Mouse (Mus musculus): ENCODE measurements around the gene Ppp6r3. TPM values are rescaled to one million over a fixed set of nuclear protein-coding genes. Genes with fewer than 3 reads are reported as not detected.

The Ppp6r3 gene
- total and polyA plus RNA-seq, 3 experiments, result 84.7 to 115 (median 105) TPM

GRCm38 (mm10) chr19:3550101-3550500, 25.4 kb downstream of the Ppp6r3 start:
- Histone ChIP-seq H3K36me3 (replicated peaks) (peaks cover 25% of the 10 kb centered on the region), H3K9me3 (replicated peaks) (no peaks in the 10 kb centered on the region), H3K4me3 (ENCODE audit: low read depth, low read length) (no peak overlapping the region), H3K4me1 (ENCODE audit: insufficient read depth, low read depth, low read length) (peaks cover 4% of the 10 kb centered on the region; the same call in 1 of the 2 replicates), H3K27me3 (ENCODE audit: insufficient read depth, low read length) (no peaks in the 10 kb centered on the region)
- TF ChIP-seq GATA2 (IDR thresholded peaks at IDR 0.05; ENCODE audit: borderline replicate concordance, low read depth, low read length) (no peak), TAL1 (conservative IDR thresholded peaks at IDR 0.05; ENCODE audit: low read depth, low read length) (no peak), POLR2AphosphoS5 (IDR thresholded peaks at IDR 0.05; ENCODE audit: insufficient replicate concordance, low read depth, low read length) (no peak), CTCF (IDR thresholded peaks at IDR 0.05; ENCODE audit: low read depth, low read length) (no peak), GATA1 (IDR thresholded peaks at IDR 0.05; ENCODE audit: borderline replicate concordance, low read length) (no peak)
- DNase-seq (ENCODE audit: low spot score) (no peak), ATAC-seq (ENCODE audit: extremely low read depth, insufficient number of reproducible peaks, low FRiP score, poor library complexity, severe bottlenecking) (no peak)

GRCm38 (mm10) chr19:3549263-3549662, 26.3 kb downstream of the Ppp6r3 start:
- Histone ChIP-seq H3K27me3 (ENCODE audit: insufficient read depth, low read length) (no peaks in the 10 kb centered on the region), H3K4me1 (ENCODE audit: insufficient read depth, low read depth, low read length) (peaks cover 4% of the 10 kb centered on the region; the same call in 1 of the 2 replicates), H3K36me3 (replicated peaks) (peaks cover 30% of the 10 kb centered on the region), H3K9me3 (replicated peaks) (no peaks in the 10 kb centered on the region), H3K4me3 (ENCODE audit: low read depth, low read length) (no peak overlapping the region)
- no peak for DNase-seq (ENCODE audit: low spot score)
- TF ChIP-seq TAL1 (conservative IDR thresholded peaks at IDR 0.05; ENCODE audit: low read depth, low read length), result no peak
- no peak for TF ChIP-seq POLR2AphosphoS5 (IDR thresholded peaks at IDR 0.05; ENCODE audit: insufficient replicate concordance, low read depth, low read length)
- TF ChIP-seq CTCF (IDR thresholded peaks at IDR 0.05; ENCODE audit: low read depth, low read length), result no peak
- TF ChIP-seq GATA1 (IDR thresholded peaks at IDR 0.05; ENCODE audit: borderline replicate concordance, low read length), result no peak
- no peak for TF ChIP-seq GATA2 (IDR thresholded peaks at IDR 0.05; ENCODE audit: borderline replicate concordance, low read depth, low read length)
- ATAC-seq (ENCODE audit: extremely low read depth, insufficient number of reproducible peaks, low FRiP score, poor library complexity, severe bottlenecking), result no peak

- Histone ChIP-seq H3K4me3 (ENCODE audit: low read depth, low read length) (no peak overlapping the region), H3K4me1 (ENCODE audit: insufficient read depth, low read depth, low read length) (peaks cover 4% of the 10 kb centered on the region; the same call in 1 of the 2 replicates), H3K27me3 (ENCODE audit: insufficient read depth, low read length) (no peaks in the 10 kb centered on the region), H3K36me3 (replicated peaks) (peaks cover 36% of the 10 kb centered on the region), H3K9me3 (replicated peaks) (no peaks in the 10 kb centered on the region)
- no peak for TF ChIP-seq POLR2AphosphoS5 (IDR thresholded peaks at IDR 0.05; ENCODE audit: insufficient replicate concordance, low read depth, low read length)
- no peak for TF ChIP-seq CTCF (IDR thresholded peaks at IDR 0.05; ENCODE audit: low read depth, low read length)
- DNase-seq (ENCODE audit: low spot score) (no peak), ATAC-seq (ENCODE audit: extremely low read depth, insufficient number of reproducible peaks, low FRiP score, poor library complexity, severe bottlenecking) (no peak)
Measured at GRCm38 (mm10) chr19:3548311-3548710, 27.2 kb downstream of the Ppp6r3 start.

GRCm38 (mm10) chr19:3544995-3545394, 30.6 kb downstream of the Ppp6r3 start:
- H3K36me3 ChIP-seq (replicated peaks), result peaks cover 56% of the 10 kb centered on the region
- ATAC-seq (ENCODE audit: extremely low read depth, insufficient number of reproducible peaks, low FRiP score, poor library complexity, severe bottlenecking) (no peak), DNase-seq (ENCODE audit: low spot score) (no peak)
- peaks cover 8% of the 10 kb centered on the region; the same call in 1 of the 2 replicates for H3K4me1 ChIP-seq (ENCODE audit: insufficient read depth, low read depth, low read length)
- no peaks in the 10 kb centered on the region for H3K9me3 ChIP-seq (replicated peaks)
- TF ChIP-seq POLR2AphosphoS5 (IDR thresholded peaks at IDR 0.05; ENCODE audit: insufficient replicate concordance, low read depth, low read length) (no peak), GATA1 (IDR thresholded peaks at IDR 0.05; ENCODE audit: borderline replicate concordance, low read length) (no peak), GATA2 (IDR thresholded peaks at IDR 0.05; ENCODE audit: borderline replicate concordance, low read depth, low read length) (no peak), CTCF (IDR thresholded peaks at IDR 0.05; ENCODE audit: low read depth, low read length) (no peak), TAL1 (conservative IDR thresholded peaks at IDR 0.05; ENCODE audit: low read depth, low read length) (no peak)
- H3K27me3 ChIP-seq (ENCODE audit: insufficient read depth, low read length), result no peaks in the 10 kb centered on the region
- no peak overlapping the region for H3K4me3 ChIP-seq (ENCODE audit: low read depth, low read length)

GRCm38 (mm10) chr19:3542591-3542990, 33.0 kb downstream of the Ppp6r3 start:
- H3K4me1 ChIP-seq (ENCODE audit: insufficient read depth, low read depth, low read length), result peaks cover 8% of the 10 kb centered on the region; the same call in 1 of the 2 replicates
- peaks cover 71% of the 10 kb centered on the region for H3K36me3 ChIP-seq (replicated peaks)
- H3K4me3 ChIP-seq (ENCODE audit: low read depth, low read length), result no peak overlapping the region
- no peaks in the 10 kb centered on the region for H3K27me3 ChIP-seq (ENCODE audit: insufficient read depth, low read length)
- H3K9me3 ChIP-seq (replicated peaks), result no peaks in the 10 kb centered on the region
- DNase-seq (ENCODE audit: low spot score) (no peak), ATAC-seq (ENCODE audit: extremely low read depth, insufficient number of reproducible peaks, low FRiP score, poor library complexity, severe bottlenecking) (no peak)
- TF ChIP-seq POLR2AphosphoS5 (IDR thresholded peaks at IDR 0.05; ENCODE audit: insufficient replicate concordance, low read depth, low read length) (no peak), GATA2 (IDR thresholded peaks at IDR 0.05; ENCODE audit: borderline replicate concordance, low read depth, low read length) (no peak), TAL1 (conservative IDR thresholded peaks at IDR 0.05; ENCODE audit: low read depth, low read length) (no peak), CTCF (IDR thresholded peaks at IDR 0.05; ENCODE audit: low read depth, low read length) (no peak), GATA1 (IDR thresholded peaks at IDR 0.05; ENCODE audit: borderline replicate concordance, low read length) (no peak)

GRCm38 (mm10) chr19:3540997-3541396, 34.6 kb downstream of the Ppp6r3 start:
- Histone ChIP-seq H3K36me3 (replicated peaks) (peaks cover 73% of the 10 kb centered on the region), H3K4me3 (ENCODE audit: low read depth, low read length) (no peak overlapping the region), H3K9me3 (replicated peaks) (no peaks in the 10 kb centered on the region), H3K4me1 (ENCODE audit: insufficient read depth, low read depth, low read length) (peaks cover 4% of the 10 kb centered on the region; the same call in 1 of the 2 replicates), H3K27me3 (ENCODE audit: insufficient read depth, low read length) (no peaks in the 10 kb centered on the region)
- TF ChIP-seq POLR2AphosphoS5 (IDR thresholded peaks at IDR 0.05; ENCODE audit: insufficient replicate concordance, low read depth, low read length), result no peak
- DNase-seq (ENCODE audit: low spot score) (no peak), ATAC-seq (ENCODE audit: extremely low read depth, insufficient number of reproducible peaks, low FRiP score, poor library complexity, severe bottlenecking) (no peak)

GRCm38 (mm10) chr19:3540254-3540653, 35.3 kb downstream of the Ppp6r3 start:
- Histone ChIP-seq H3K4me3 (ENCODE audit: low read depth, low read length) (no peak overlapping the region), H3K36me3 (replicated peaks) (peaks cover 72% of the 10 kb centered on the region), H3K4me1 (ENCODE audit: insufficient read depth, low read depth, low read length) (peaks cover 4% of the 10 kb centered on the region; the same call in 1 of the 2 replicates), H3K27me3 (ENCODE audit: insufficient read depth, low read length) (no peaks in the 10 kb centered on the region), H3K9me3 (replicated peaks) (no peaks in the 10 kb centered on the region)
- ATAC-seq (ENCODE audit: extremely low read depth, insufficient number of reproducible peaks, low FRiP score, poor library complexity, severe bottlenecking), result no peak
- no peak for TF ChIP-seq CTCF (IDR thresholded peaks at IDR 0.05; ENCODE audit: low read depth, low read length)
- no peak for TF ChIP-seq GATA2 (IDR thresholded peaks at IDR 0.05; ENCODE audit: borderline replicate concordance, low read depth, low read length)
- no peak for TF ChIP-seq TAL1 (conservative IDR thresholded peaks at IDR 0.05; ENCODE audit: low read depth, low read length)
- DNase-seq (ENCODE audit: low spot score), result no peak

Measured in G1E (cell line).